Mouse (Mus musculus): Measurements from ENCODE around the gene Gimap8. TPM values are rescaled to one million over a fixed set of nuclear protein-coding genes. Genes with fewer than 3 reads are reported as not detected.

Gimap8 gene
- polyA plus RNA-seq, 1 experiment from 2014 or later = 2.4 TPM

GRCm38 (mm10) chr6:48629661-48630034, 17.4 kb upstream of the Gimap8 start:
- no peak overlapping the region for H3K27ac ChIP-seq (ENCODE audit: low read length)
- H3K4me1 ChIP-seq (ENCODE audit: control insufficient read depth, insufficient read depth, low read length) = peaks cover 5% of the 10 kb centered on the region; the same call in 1 of the 2 replicates
- H3K27me3 ChIP-seq (ENCODE audit: control insufficient read depth, insufficient read depth, low read length) = peaks cover 19% of the 10 kb centered on the region
- H3K4me3 ChIP-seq (ENCODE audit: low read length) = peak overlapping the region; percentile 58
- peak overlapping the region; percentile 96 for H3K4me2 ChIP-seq (ENCODE audit: low read depth, low read length)
- ATAC-seq (replicated peaks; ENCODE audit: extremely low read depth, insufficient read depth, low FRiP score) = no peak
- no peaks in the 10 kb centered on the region for H3K9me3 ChIP-seq (replicated peaks; ENCODE audit: control insufficient read depth, low read length)
- H3K9ac ChIP-seq (ENCODE audit: low read length) = peak overlapping the region; percentile 73
- H3K36me3 ChIP-seq (ENCODE audit: control insufficient read depth, insufficient read depth) = no peaks in the 10 kb centered on the region
- 8% methylated on average over 13 of the region's 13 CpGs for WGBS

GRCm38 (mm10) chr6:48630831-48631230, 16.2 kb upstream of the Gimap8 start:
- no peak overlapping the region for H3K4me2 ChIP-seq (ENCODE audit: low read depth, low read length)

GRCm38 (mm10) chr6:48635105-48635504, 11.9 kb upstream of the Gimap8 start:
- H3K9me3 ChIP-seq (replicated peaks; ENCODE audit: control insufficient read depth, low read length) = no peaks in the 10 kb centered on the region
- WGBS = 83% methylated on average over 2 of the region's 2 CpGs
- H3K4me2 ChIP-seq (ENCODE audit: low read depth, low read length) = no peak overlapping the region
- no peak overlapping the region for H3K4me3 ChIP-seq (ENCODE audit: low read length)
- no peaks in the 10 kb centered on the region for H3K36me3 ChIP-seq (ENCODE audit: control insufficient read depth, insufficient read depth)
- no peak overlapping the region for H3K27ac ChIP-seq (ENCODE audit: low read length)
- H3K9ac ChIP-seq (ENCODE audit: low read length) = no peak overlapping the region
- ATAC-seq (replicated peaks; ENCODE audit: extremely low read depth, insufficient read depth, low FRiP score) = no peak
- peaks cover 9% of the 10 kb centered on the region for H3K4me1 ChIP-seq (ENCODE audit: control insufficient read depth, insufficient read depth, low read length)
- 0 out of 2 replicates have a peak, but pooled peaks cover 3% of the 10 kb centered on the region for H3K27me3 ChIP-seq (ENCODE audit: control insufficient read depth, insufficient read depth, low read length)

More at GRCm38 (mm10) chr6:48630831-48631230, 16.2 kb upstream of the Gimap8 start:
- ATAC-seq (replicated peaks; ENCODE audit: extremely low read depth, insufficient read depth, low FRiP score) = no peak
- Histone ChIP-seq H3K27ac (ENCODE audit: low read length) (no peak overlapping the region), H3K4me3 (ENCODE audit: low read length) (no peak overlapping the region), H3K27me3 (ENCODE audit: control insufficient read depth, insufficient read depth, low read length) (peaks cover 19% of the 10 kb centered on the region), H3K36me3 (ENCODE audit: control insufficient read depth, insufficient read depth) (no peaks in the 10 kb centered on the region), H3K4me1 (ENCODE audit: control insufficient read depth, insufficient read depth, low read length) (peaks cover 5% of the 10 kb centered on the region; the same call in 1 of the 2 replicates), H3K9ac (ENCODE audit: low read length) (no peak overlapping the region), H3K9me3 (replicated peaks; ENCODE audit: control insufficient read depth, low read length) (no peaks in the 10 kb centered on the region)
- WGBS = 77% methylated on average over 8 of the region's 8 CpGs

GRCm38 (mm10) chr6:48636515-48636914, 10.5 kb upstream of the Gimap8 start:
- ATAC-seq (replicated peaks; ENCODE audit: extremely low read depth, insufficient read depth, low FRiP score) = no peak
- 0 out of 2 replicates have a peak overlapping the region, but pooled peaks have one; percentile 3 for H3K4me2 ChIP-seq (ENCODE audit: low read depth, low read length)

GRCm38 (mm10) chr6:48637811-48638500, 9.1 kb upstream of the Gimap8 start:
- H3K9ac ChIP-seq (ENCODE audit: low read length) = no peak overlapping the region
- no peak overlapping the region for H3K4me3 ChIP-seq (ENCODE audit: low read length)
- 61% methylated on average over 6 of the region's 6 CpGs for WGBS
- no peak for ATAC-seq (replicated peaks; ENCODE audit: extremely low read depth, insufficient read depth, low FRiP score)
- H3K27me3 ChIP-seq (ENCODE audit: control insufficient read depth, insufficient read depth, low read length) = no peaks in the 10 kb centered on the region
- no peak overlapping the region for H3K4me2 ChIP-seq (ENCODE audit: low read depth, low read length)
- peaks cover 9% of the 10 kb centered on the region for H3K4me1 ChIP-seq (ENCODE audit: control insufficient read depth, insufficient read depth, low read length)
- no peaks in the 10 kb centered on the region for H3K9me3 ChIP-seq (replicated peaks; ENCODE audit: control insufficient read depth, low read length)
- no peak overlapping the region for H3K27ac ChIP-seq (ENCODE audit: low read length)
- no peaks in the 10 kb centered on the region for H3K36me3 ChIP-seq (ENCODE audit: control insufficient read depth, insufficient read depth)

More at GRCm38 (mm10) chr6:48636515-48636914, 10.5 kb upstream of the Gimap8 start:
- WGBS = 34% methylated on average over 6 of the region's 6 CpGs
- Histone ChIP-seq H3K4me1 (ENCODE audit: control insufficient read depth, insufficient read depth, low read length) (peaks cover 9% of the 10 kb centered on the region), H3K9me3 (replicated peaks; ENCODE audit: control insufficient read depth, low read length) (no peaks in the 10 kb centered on the region), H3K27ac (ENCODE audit: low read length) (no peak overlapping the region), H3K27me3 (ENCODE audit: control insufficient read depth, insufficient read depth, low read length) (no peaks in the 10 kb centered on the region), H3K9ac (ENCODE audit: low read length) (no peak overlapping the region), H3K4me3 (ENCODE audit: low read length) (no peak overlapping the region), H3K36me3 (ENCODE audit: control insufficient read depth, insufficient read depth) (no peaks in the 10 kb centered on the region)

GRCm38 (mm10) chr6:48638553-48638952, 8.5 kb upstream of the Gimap8 start:
- H3K9ac ChIP-seq (ENCODE audit: low read length) = no peak overlapping the region
- no peaks in the 10 kb centered on the region for H3K9me3 ChIP-seq (replicated peaks; ENCODE audit: control insufficient read depth, low read length)
- no peak overlapping the region for H3K4me2 ChIP-seq (ENCODE audit: low read depth, low read length)
- 53% methylated on average over 2 of the region's 2 CpGs for WGBS
- peaks cover 9% of the 10 kb centered on the region for H3K4me1 ChIP-seq (ENCODE audit: control insufficient read depth, insufficient read depth, low read length)
- no peak overlapping the region for H3K4me3 ChIP-seq (ENCODE audit: low read length)
- no peak overlapping the region for H3K27ac ChIP-seq (ENCODE audit: low read length)
- no peak for ATAC-seq (replicated peaks; ENCODE audit: extremely low read depth, insufficient read depth, low FRiP score)
- no peaks in the 10 kb centered on the region for H3K36me3 ChIP-seq (ENCODE audit: control insufficient read depth, insufficient read depth)
- H3K27me3 ChIP-seq (ENCODE audit: control insufficient read depth, insufficient read depth, low read length) = no peaks in the 10 kb centered on the region

- Histone ChIP-seq H3K27ac (ENCODE audit: low read length) (no peak overlapping the region), H3K4me3 (ENCODE audit: low read length) (no peak overlapping the region), H3K36me3 (ENCODE audit: control insufficient read depth, insufficient read depth) (no peaks in the 10 kb centered on the region), H3K27me3 (ENCODE audit: control insufficient read depth, insufficient read depth, low read length) (no peaks in the 10 kb centered on the region), H3K9me3 (replicated peaks; ENCODE audit: control insufficient read depth, low read length) (no peaks in the 10 kb centered on the region), H3K9ac (ENCODE audit: low read length) (no peak overlapping the region), H3K4me1 (ENCODE audit: control insufficient read depth, insufficient read depth, low read length) (peaks cover 9% of the 10 kb centered on the region), H3K4me2 (ENCODE audit: low read depth, low read length) (no peak overlapping the region)
- ATAC-seq (replicated peaks; ENCODE audit: extremely low read depth, insufficient read depth, low FRiP score) = no peak
- 65% methylated on average over 6 of the region's 6 CpGs for WGBS
Measured at GRCm38 (mm10) chr6:48641391-48641790, 5.6 kb upstream of the Gimap8 start.

GRCm38 (mm10) chr6:48642764-48643292, 4.2 kb upstream of the Gimap8 start:
- no peak for ATAC-seq (replicated peaks; ENCODE audit: extremely low read depth, insufficient read depth, low FRiP score)
- Histone ChIP-seq H3K9me3 (replicated peaks; ENCODE audit: control insufficient read depth, low read length) (no peaks in the 10 kb centered on the region), H3K9ac (ENCODE audit: low read length) (no peak overlapping the region), H3K27ac (ENCODE audit: low read length) (no peak overlapping the region), H3K4me1 (ENCODE audit: control insufficient read depth, insufficient read depth, low read length) (no peaks in the 10 kb centered on the region), H3K4me3 (ENCODE audit: low read length) (no peak overlapping the region), H3K4me2 (ENCODE audit: low read depth, low read length) (no peak overlapping the region), H3K36me3 (ENCODE audit: control insufficient read depth, insufficient read depth) (no peaks in the 10 kb centered on the region), H3K27me3 (ENCODE audit: control insufficient read depth, insufficient read depth, low read length) (no peaks in the 10 kb centered on the region)
- WGBS = 19% methylated on average over 4 of the region's 4 CpGs

- Histone ChIP-seq H3K4me2 (ENCODE audit: low read depth, low read length) (no peak overlapping the region), H3K27ac (ENCODE audit: low read length) (no peak overlapping the region), H3K36me3 (ENCODE audit: control insufficient read depth, insufficient read depth) (no peaks in the 10 kb centered on the region), H3K4me3 (ENCODE audit: low read length) (no peak overlapping the region), H3K9me3 (replicated peaks; ENCODE audit: control insufficient read depth, low read length) (no peaks in the 10 kb centered on the region), H3K4me1 (ENCODE audit: control insufficient read depth, insufficient read depth, low read length) (no peaks in the 10 kb centered on the region), H3K27me3 (ENCODE audit: control insufficient read depth, insufficient read depth, low read length) (no peaks in the 10 kb centered on the region), H3K9ac (ENCODE audit: low read length) (0 out of 2 replicates have a peak overlapping the region, but pooled peaks have one; percentile 10)
- 8% methylated on average over 12 of the region's 12 CpGs for WGBS
- ATAC-seq (replicated peaks; ENCODE audit: extremely low read depth, insufficient read depth, low FRiP score) = no peak
Measured at GRCm38 (mm10) chr6:48645660-48646308, 1.2 kb upstream of the Gimap8 start.
